Mouse (Mus musculus): ENCODE data around the gene Vmn2r55. TPM values are rescaled to one million over a fixed set of nuclear protein-coding genes. Genes with fewer than 3 reads are reported as not detected.
"Not testable (repeated sequence)": the region's sequence is repeated elsewhere in the genome, so short reads cannot be mapped to it uniquely, and the experiment has no call there.

The Vmn2r55 gene
- polyA plus RNA-seq (2015; fragmentation: Nextera tagmentation; extraction: Ambion mirVana) = not detected in 2 replicates

DNA sequence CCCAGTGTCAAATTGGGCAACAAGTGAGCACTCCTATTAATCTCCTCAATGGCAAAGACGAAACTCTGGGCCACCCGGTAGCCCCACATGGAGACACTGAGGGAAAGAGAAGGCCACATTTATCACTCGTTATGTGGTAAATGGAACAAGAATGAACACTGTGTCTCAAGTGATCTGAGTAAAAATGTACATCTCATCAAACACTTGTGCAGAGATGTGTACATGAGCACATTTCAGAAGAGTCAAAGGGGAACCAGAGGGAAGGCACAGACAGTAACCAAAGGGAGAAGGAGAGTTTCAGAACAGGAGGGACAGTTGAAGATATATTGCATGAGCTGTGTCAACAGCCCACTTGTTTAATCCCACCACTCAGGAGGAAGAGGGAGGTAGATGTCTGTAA is at the start of gene Vmn2r55:
TSS of gene Vmn2r55 (minus strand) at position 101 of the 400 bp plus-strand sequence.
- WGBS = 79% methylated on average over 3 of the region's 3 CpGs
- H3K27me3 ChIP-seq (replicated peaks); H3K36me3 ChIP-seq; H3K9me3 ChIP-seq; H3K27ac ChIP-seq (replicated peaks); H3K9ac ChIP-seq; H3K4me1 ChIP-seq; H3K4me3 ChIP-seq; ATAC-seq (ENCODE audit: extremely low read depth, insufficient number of reproducible peaks, low FRiP score, low TSS enrichment); H3K4me2 ChIP-seq: not testable (repeated sequence)

GRCm38 (mm10) chr7:12640219-12640618 is 44.6 kb downstream of the Vmn2r55 start, which contains the start of gene Vmn2r54:
Vmn2r54 (minus strand) TSS chr7:12640319.
- not testable (repeated sequence) for H3K4me3 ChIP-seq; H3K27ac ChIP-seq (replicated peaks); H3K4me2 ChIP-seq; H3K9ac ChIP-seq; H3K4me1 ChIP-seq; H3K9me3 ChIP-seq; H3K27me3 ChIP-seq (replicated peaks); ATAC-seq (ENCODE audit: extremely low read depth, insufficient number of reproducible peaks, low FRiP score, low TSS enrichment); H3K36me3 ChIP-seq
- WGBS = 79% methylated on average over 3 of the region's 4 CpGs

- ATAC-seq (ENCODE audit: extremely low read depth, insufficient number of reproducible peaks, low FRiP score, low TSS enrichment) = no peak
- H3K9ac ChIP-seq = no peak within 1 kb of the TSS
- H3K27me3 ChIP-seq (replicated peaks) = no peaks in the 10 kb centered on the region
- H3K27ac ChIP-seq (replicated peaks) = no peak within 1 kb of the TSS
- H3K4me2 ChIP-seq = no peak within 1 kb of the TSS
- no peaks in the 10 kb centered on the region for H3K36me3 ChIP-seq
- H3K9me3 ChIP-seq = peaks cover 14% of the 10 kb centered on the region; the same call in 1 of the 2 replicates
- no peaks in the 10 kb centered on the region for H3K4me1 ChIP-seq
- no peak within 1 kb of the TSS for H3K4me3 ChIP-seq
Observed at GRCm38 (mm10) chr7:12608688-12609087, 76.1 kb downstream of the Vmn2r55 start, which contains the start of gene Vmn2r53. Vmn2r53 (minus strand) TSS chr7:12608788.

Other genes with a start within 250 kb of the Vmn2r55 start
- 13.2 and 13.9 TPM in 2 replicates for gene Zfp606, start 206.7 kb downstream of the Vmn2r55 start, polyA plus RNA-seq (2015; fragmentation: Nextera tagmentation; extraction: Ambion mirVana)
- not detected in 2 replicates for gene 2900092C05Rik, start 172.5 kb downstream of the Vmn2r55 start, polyA plus RNA-seq (2015; fragmentation: Nextera tagmentation; extraction: Ambion mirVana)
- gene Vmn2r53, start 76.2 kb downstream of the Vmn2r55 start, polyA plus RNA-seq (2015; fragmentation: Nextera tagmentation; extraction: Ambion mirVana) = not detected in 2 replicates
- not detected in 2 replicates for gene Vmn2r54, start 44.7 kb downstream of the Vmn2r55 start, polyA plus RNA-seq (2015; fragmentation: Nextera tagmentation; extraction: Ambion mirVana)
- not detected in 2 replicates for gene Vmn2r56, start 50.0 kb upstream of the Vmn2r55 start, polyA plus RNA-seq (2015; fragmentation: Nextera tagmentation; extraction: Ambion mirVana)
- 6.5 and 8.2 TPM in 2 replicates for gene Zscan18, start 118.6 kb upstream of the Vmn2r55 start, polyA plus RNA-seq (2015; fragmentation: Nextera tagmentation; extraction: Ambion mirVana)
- 10.2 and 11.6 TPM in 2 replicates for gene Zfp329, start 133.9 kb upstream of the Vmn2r55 start, polyA plus RNA-seq (2015; fragmentation: Nextera tagmentation; extraction: Ambion mirVana)
- 19.0 and 21.0 TPM in 2 replicates for gene Zfp110, start 149.8 kb upstream of the Vmn2r55 start, polyA plus RNA-seq (2015; fragmentation: Nextera tagmentation; extraction: Ambion mirVana)
- 2.3 and 3.2 TPM in 2 replicates for gene Zfp128, start 196.2 kb upstream of the Vmn2r55 start, polyA plus RNA-seq (2015; fragmentation: Nextera tagmentation; extraction: Ambion mirVana)
- gene Zscan22, start 212.8 kb upstream of the Vmn2r55 start, polyA plus RNA-seq (2015; fragmentation: Nextera tagmentation; extraction: Ambion mirVana) = 10.4 and 11.1 TPM in 2 replicates
- 564 and 647 TPM in 2 replicates for gene Rps5, start 237.3 kb upstream of the Vmn2r55 start, polyA plus RNA-seq (2015; fragmentation: Nextera tagmentation; extraction: Ambion mirVana)
- gene Rnf225, start 242.4 kb upstream of the Vmn2r55 start, polyA plus RNA-seq (2015; fragmentation: Nextera tagmentation; extraction: Ambion mirVana) = 0.63 and 0.70 TPM in 2 replicates